Mouse (Mus musculus): ENCODE data around the gene Akap2.
"Not testable (repeated sequence)": the region's sequence is repeated elsewhere in the genome, so short reads cannot be mapped to it uniquely, and the experiment has no call there.

Akap2 gene

GRCm38 (mm10) chr4:57866990-57867389 lies 149.5 kb downstream of the Akap2 start:
- peak; percentile 31 for DNase-seq (ENCODE audit: low spot score)

GRCm38 (mm10) chr4:57867454-57867853 lies 150.0 kb downstream of the Akap2 start:
- DNase-seq (ENCODE audit: low spot score): peak; percentile 36

- DNase-seq (ENCODE audit: low spot score): peak; percentile 23
These were observed 161.7 kb downstream of the Akap2 start for GRCm38 (mm10) chr4:57879137-57879536.

GRCm38 (mm10) chr4:57879804-57880357 lies 162.4 kb downstream of the Akap2 start:
- DNase-seq (ENCODE audit: low spot score): peak; percentile 90

GRCm38 (mm10) chr4:57883520-57884421 lies 166.3 kb downstream of the Akap2 start:
- DNase-seq (ENCODE audit: low spot score): peak; percentile 39

- peak; percentile 28 for DNase-seq (ENCODE audit: low spot score)
These were observed 167.1 kb downstream of the Akap2 start for GRCm38 (mm10) chr4:57884511-57884910.

GRCm38 (mm10) chr4:57885186-57885585 lies 167.7 kb downstream of the Akap2 start:
- DNase-seq (ENCODE audit: low spot score): peak; percentile 7

- DNase-seq (ENCODE audit: low spot score): peak; percentile 54
These were observed 168.8 kb downstream of the Akap2 start for GRCm38 (mm10) chr4:57886066-57886887.

- DNase-seq (ENCODE audit: low spot score): no peak
These were observed 169.4 kb downstream of the Akap2 start for GRCm38 (mm10) chr4:57886888-57887230.

GRCm38 (mm10) chr4:57888246-57888645 lies 170.8 kb downstream of the Akap2 start:
- DNase-seq (ENCODE audit: low spot score): peak; percentile 34

GRCm38 (mm10) chr4:57888978-57889377 lies 171.5 kb downstream of the Akap2 start:
- not testable (repeated sequence) for DNase-seq (ENCODE audit: low spot score)

GRCm38 (mm10) chr4:57889773-57890172 lies 172.3 kb downstream of the Akap2 start:
- DNase-seq (ENCODE audit: low spot score): peak; percentile 17

- DNase-seq (ENCODE audit: low spot score): peak; percentile 26
These were observed 174.6 kb downstream of the Akap2 start for GRCm38 (mm10) chr4:57892001-57892586.

- DNase-seq (ENCODE audit: low spot score): no peak
These were observed 177.7 kb downstream of the Akap2 start for GRCm38 (mm10) chr4:57895140-57895539.

GRCm38 (mm10) chr4:57895902-57896301 lies 178.4 kb downstream of the Akap2 start:
- DNase-seq (ENCODE audit: low spot score): no peak

GRCm38 (mm10) chr4:57896631-57897030 lies 179.2 kb downstream of the Akap2 start:
- DNase-seq (ENCODE audit: low spot score): no peak

- DNase-seq (ENCODE audit: low spot score): peak; percentile 72
These were observed 183.8 kb downstream of the Akap2 start for GRCm38 (mm10) chr4:57901210-57901609.

- DNase-seq (ENCODE audit: low spot score): no peak
These were observed 185.2 kb downstream of the Akap2 start for GRCm38 (mm10) chr4:57902619-57903018.

GRCm38 (mm10) chr4:57904211-57904610 lies 186.8 kb downstream of the Akap2 start:
- DNase-seq (ENCODE audit: low spot score): peak; percentile 83

GRCm38 (mm10) chr4:57904638-57905037 lies 187.2 kb downstream of the Akap2 start:
- DNase-seq (ENCODE audit: low spot score): no peak

- DNase-seq (ENCODE audit: low spot score): no peak
These were observed 189.3 kb downstream of the Akap2 start for GRCm38 (mm10) chr4:57906708-57907107.

- no peak for DNase-seq (ENCODE audit: low spot score)
These were observed 191.4 kb downstream of the Akap2 start for GRCm38 (mm10) chr4:57908860-57909259.
